Mouse (Mus musculus) common myeloid progenitor, adult 5-6 weeks (primary cell): ENCODE measurements around the gene Slc5a2. TPM values are rescaled to one million over a fixed set of nuclear protein-coding genes. Genes with fewer than 3 reads are reported as not detected.

Experiments used
- ATAC-seq: replicated peaks from 2 replicates; pipeline ENCODE4 v1.8.0; 2016; ENCODE audit warnings: low read depth, mild to moderate bottlenecking, moderate TSS enrichment, inconsistent platforms; ENCODE audit not compliant: poor library complexity, severe bottlenecking
- total RNA-seq: library from RNA; stranded (forward); fragments of 200-1000, 187-1606 nt; gene quantifications from 2 replicates; pipeline ENCODE4 v1.2.3, GENCODE M21; 2017

Gene Slc5a2
- total RNA-seq, 1 experiment from 2014 or later: 0.14 TPM

GRCm38 (mm10) chr7:128296514-128296913 is 31.1 kb downstream of the Slc5a2 start:
- ATAC-seq: peak; percentile 61

GRCm38 (mm10) chr7:128297291-128297616 is 31.8 kb downstream of the Slc5a2 start:
- no peak; the same call in 1 of the 2 replicates for ATAC-seq

- ATAC-seq: peak; percentile 76
Measured at GRCm38 (mm10) chr7:128297617-128298480, 32.4 kb downstream of the Slc5a2 start, which contains the start of gene BC017158. Gene BC017158 (minus strand): TSS chr7:128298170.

- ATAC-seq: no peak
Measured at GRCm38 (mm10) chr7:128298481-128299342, 33.3 kb downstream of the Slc5a2 start.

- ATAC-seq: no peak
Measured at GRCm38 (mm10) chr7:128300952-128301351, 35.5 kb downstream of the Slc5a2 start.

- no peak for ATAC-seq
Measured at GRCm38 (mm10) chr7:128302151-128302550, 36.7 kb downstream of the Slc5a2 start.

- ATAC-seq: no peak
Measured at GRCm38 (mm10) chr7:128304198-128304597, 38.7 kb downstream of the Slc5a2 start.

- peak; percentile 80 for ATAC-seq
Measured at GRCm38 (mm10) chr7:128304907-128305306, 39.5 kb downstream of the Slc5a2 start.

GRCm38 (mm10) chr7:128307851-128308250 is 42.4 kb downstream of the Slc5a2 start:
- no peak for ATAC-seq

GRCm38 (mm10) chr7:128309216-128309615 is 43.8 kb downstream of the Slc5a2 start:
- ATAC-seq: no peak

GRCm38 (mm10) chr7:128309776-128310175 is 44.3 kb downstream of the Slc5a2 start:
- peak; percentile 20 for ATAC-seq

- no peak for ATAC-seq
Measured at GRCm38 (mm10) chr7:128310229-128310688, 44.8 kb downstream of the Slc5a2 start.

- ATAC-seq: no peak
Measured at GRCm38 (mm10) chr7:128311263-128311662, 45.8 kb downstream of the Slc5a2 start.

GRCm38 (mm10) chr7:128311811-128312210 is 46.4 kb downstream of the Slc5a2 start:
- ATAC-seq: no peak

- peak; percentile 58 for ATAC-seq
Measured at GRCm38 (mm10) chr7:128312375-128313059, 47.1 kb downstream of the Slc5a2 start.

GRCm38 (mm10) chr7:128313601-128314000 is 48.1 kb downstream of the Slc5a2 start:
- no peak for ATAC-seq

- ATAC-seq: no peak
Measured at GRCm38 (mm10) chr7:128314491-128314890, 49.0 kb downstream of the Slc5a2 start.

- no peak for ATAC-seq
Measured at GRCm38 (mm10) chr7:128317011-128317410, 51.6 kb downstream of the Slc5a2 start.

- no peak for ATAC-seq
Measured at GRCm38 (mm10) chr7:128319140-128319539, 53.7 kb downstream of the Slc5a2 start.

- ATAC-seq: 0 out of 2 replicates have a peak, but pooled peaks have one; percentile 39
Measured at GRCm38 (mm10) chr7:128320219-128320816, 54.9 kb downstream of the Slc5a2 start.
